Mouse (Mus musculus) liver, embryonic 16.5 days (tissue): ENCODE results near the gene Clec2i. TPM values are rescaled to one million over a fixed set of nuclear protein-coding genes. Genes with fewer than 3 reads are reported as not detected.
"Not testable (repeated sequence)": the region's sequence is repeated elsewhere in the genome, so short reads cannot be mapped to it uniquely, and the experiment has no call there.

Source experiments
- ATAC-seq: fragments of 200-750 bp; cut with Nextera tagmentation; 2 replicates; pipeline ENCODE4 v1.8.0; 2017; ENCODE audit warnings: low read depth, mild to moderate bottlenecking, moderate number of reproducible peaks, moderate library complexity
- H3K27ac ChIP-seq: fragments of 300-500 bp; sonication (generic); 2 replicates; pipeline ENCODE4 v1.5.1; 2014; ENCODE audit warnings: mild to moderate bottlenecking, low read length
- H3K27me3 ChIP-seq: fragments of 300-500 bp; sonication (generic); 2 replicates; pipeline ENCODE4 v1.6.1; 2014; ENCODE audit warnings: low read depth, low read length, mixed read lengths; ENCODE audit not compliant: control insufficient read depth, insufficient read depth
- H3K36me3 ChIP-seq: fragments of 300-500 bp; sonication (generic); 2 replicates; pipeline ENCODE4 v1.6.1; 2014; ENCODE audit warnings: mild to moderate bottlenecking; ENCODE audit not compliant: control insufficient read depth, insufficient read depth
- H3K4me1 ChIP-seq: fragments of 300-500 bp; sonication (generic); 2 replicates; pipeline ENCODE4 v1.6.1; 2014; ENCODE audit warnings: low read depth, low read length, mixed read lengths; ENCODE audit not compliant: control insufficient read depth
- H3K4me2 ChIP-seq: fragments of 300-500 bp; sonication (generic); 2 replicates; pipeline ENCODE4 v1.6.1; 2014; ENCODE audit warnings: low read depth, low read length, mixed read lengths
- H3K4me3 ChIP-seq: fragments of 300-500 bp; sonication (generic); 2 replicates; pipeline ENCODE4 v1.5.1; 2014; ENCODE audit warnings: low read depth, mild to moderate bottlenecking, low read length
- H3K9ac ChIP-seq: fragments of 300-500 bp; sonication (generic); 2 replicates; pipeline ENCODE4 v1.6.1; 2014; ENCODE audit warnings: low read depth, low read length
- H3K9me3 ChIP-seq: fragments of 300-500 bp; sonication (generic); replicated peaks from 2 replicates; pipeline ENCODE4 v1.6.1; 2016; ENCODE audit warnings: low read length; ENCODE audit not compliant: control insufficient read depth
- WGBS: fragments of 180-500 bp; shearing (Covaris S2); extraction: QIAGEN DNeasy Blood & Tissue Kit; methylation state at CpG from one replicate; pipeline ENCODE4 v1.1.7; 2014; ENCODE audit not compliant: insufficient replicate concordance; 5-methylcytosine and 5-hydroxymethylcytosine counted together
- microRNA-seq: library from miRNA; unstranded; fragments of <30 nt; microRNA quantifications from one replicate; pipeline ENCODE4, GENCODE M21; 2016
- polyA plus RNA-seq: library from polyadenylated mRNA; unstranded; fragments of >200 nt; fragmentation: Nextera tagmentation; extraction: Ambion mirVana; gene quantifications from 2 replicates; pipeline ENCODE4 v1.2.1, GENCODE M21; 2015

The Clec2i gene
- polyA plus RNA-seq, 1 experiment from 2014 or later: 0.21 TPM

DNA sequence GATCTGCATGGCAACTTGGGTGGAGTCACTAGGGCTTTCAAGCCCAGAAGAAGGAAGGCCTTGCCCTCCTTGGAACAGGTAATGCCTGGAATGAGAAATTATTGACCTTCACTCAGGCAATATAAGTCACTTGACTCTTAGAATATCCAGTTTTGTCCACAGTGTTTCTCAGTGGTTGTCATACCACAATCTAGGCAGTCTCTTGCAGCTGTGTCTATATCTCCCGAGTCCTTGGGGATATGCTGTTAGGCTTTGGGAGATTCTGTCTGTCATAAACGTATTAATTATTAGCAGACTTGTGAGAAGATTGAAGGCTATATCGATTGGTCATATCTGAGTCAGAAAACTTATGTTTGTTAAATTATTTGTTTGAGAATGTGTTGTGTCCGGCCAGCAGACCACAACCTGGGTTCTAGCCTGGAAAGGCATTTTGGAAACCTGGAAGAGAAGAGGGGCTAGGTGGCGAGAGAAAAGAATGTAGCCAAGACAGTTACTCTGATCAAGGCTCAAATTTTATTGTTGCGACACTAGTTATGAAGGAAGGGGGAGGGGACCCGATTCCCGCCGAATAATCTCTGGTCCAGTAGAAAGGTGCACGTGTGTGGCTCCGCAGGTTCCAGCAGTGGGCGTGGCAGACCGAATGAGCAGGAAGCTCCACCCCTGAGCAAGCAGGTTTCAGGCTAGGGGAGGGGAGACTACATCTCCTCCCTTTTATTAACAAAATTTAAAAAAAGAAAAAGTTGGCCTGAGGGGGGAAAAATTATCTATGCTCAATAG lies 48.7 kb downstream of the Clec2i start:
- not testable (repeated sequence) for H3K4me2 ChIP-seq, ATAC-seq, H3K4me1 ChIP-seq, H3K27ac ChIP-seq, H3K27me3 ChIP-seq, H3K9me3 ChIP-seq, H3K9ac ChIP-seq, H3K36me3 ChIP-seq, H3K4me3 ChIP-seq
- WGBS: 61% methylated on average over 5 of the region's 13 CpGs

- Histone ChIP-seq H3K4me2 (no peak overlapping the region), H3K4me3 (no peak overlapping the region), H3K27ac (no peak overlapping the region), H3K36me3 (no peaks in the 10 kb centered on the region), H3K9ac (no peak overlapping the region), H3K27me3 (no peaks in the 10 kb centered on the region), H3K4me1 (no peaks in the 10 kb centered on the region), H3K9me3 (no peaks in the 10 kb centered on the region)
- ATAC-seq: no peak
- WGBS: 63% methylated on average over 5 of the region's 5 CpGs
These were observed 54.4 kb downstream of the Clec2i start for GRCm38 (mm10) chr6:128941646-128942421.

DNA sequence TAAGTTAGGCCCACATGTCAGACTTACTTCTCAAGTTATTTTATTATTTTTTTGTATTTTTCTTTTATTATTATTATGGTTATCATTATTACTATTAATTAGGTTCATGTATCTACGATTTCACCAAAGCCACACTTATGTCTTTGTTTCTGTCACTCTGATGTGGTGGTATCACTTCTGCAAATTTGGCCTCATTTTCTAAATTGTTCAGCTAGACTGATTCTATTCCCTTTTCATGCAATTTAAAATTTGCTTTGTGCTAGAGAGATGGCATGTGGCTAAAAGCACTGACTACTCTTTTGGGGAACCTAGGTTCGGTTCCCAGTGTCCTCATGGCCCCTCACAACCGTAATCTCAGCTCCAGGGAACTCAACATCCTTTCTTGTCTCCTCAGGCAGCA lies 58.2 kb downstream of the Clec2i start:
- H3K27ac ChIP-seq: no peak overlapping the region
- no peaks in the 10 kb centered on the region for H3K27me3 ChIP-seq
- 55% methylated on average over 3 of the region's 3 CpGs for WGBS
- no peak overlapping the region for H3K9ac ChIP-seq
- H3K4me3 ChIP-seq: no peak overlapping the region
- no peaks in the 10 kb centered on the region for H3K9me3 ChIP-seq
- no peaks in the 10 kb centered on the region for H3K36me3 ChIP-seq
- H3K4me1 ChIP-seq: no peaks in the 10 kb centered on the region
- no peak for ATAC-seq
- H3K4me2 ChIP-seq: no peak overlapping the region

Small RNA genes lying within 50 kb of the gene (microRNA-seq; reads per million reads assigned to microRNA genes)
- gene Gm27336: not detected

Other genes with a start within 250 kb of the Clec2i start
- 0.09 and 0.28 TPM in 2 replicates for gene Clec2h, start 225.2 kb upstream of the Clec2i start, polyA plus RNA-seq
- not detected in 2 replicates for gene Klrb1, start 164.5 kb upstream of the Clec2i start, polyA plus RNA-seq
- 0.61 and 0.78 TPM in 2 replicates for gene Klrb1c, start 98.4 kb upstream of the Clec2i start, polyA plus RNA-seq
- 0.20 TPM in 1 of 2 replicates, not detected in the other for gene Gm44511, start 61.3 kb upstream of the Clec2i start, polyA plus RNA-seq
- gene Klrb1b, start 61.3 kb upstream of the Clec2i start, polyA plus RNA-seq: 0.23 and 0.46 TPM in 2 replicates
- gene BC035044, start 3.5 kb downstream of the Clec2i start, polyA plus RNA-seq: 6.3 and 6.6 TPM in 2 replicates
- gene Clec2g, start 46.8 kb downstream of the Clec2i start, polyA plus RNA-seq: not detected in 2 replicates
- gene Klrb1f, start 158.3 kb downstream of the Clec2i start, polyA plus RNA-seq: 0.45 and 0.50 TPM in 2 replicates
- gene Clec2e, start 213.3 kb downstream of the Clec2i start, polyA plus RNA-seq: 0.08 TPM in 1 of 2 replicates, not detected in the other